Mouse (Mus musculus) bone marrow macrophage, adult 2 months (primary cell): Measurements from ENCODE around the gene Olfr283.
"Not testable (repeated sequence)": the region's sequence is repeated elsewhere in the genome, so short reads cannot be mapped to it uniquely, and the experiment has no call there.

Experiments used
- CTCF ChIP-seq: IDR thresholded peaks from 2 replicates; pipeline ENCODE4 v1.5.1; 2012; ENCODE audit warnings: low read depth, mild to moderate bottlenecking, low read length, moderate library complexity
- POLR2A ChIP-seq: IDR thresholded peaks from 2 replicates; pipeline ENCODE4 v1.6.1; 2012; ENCODE audit warnings: mild to moderate bottlenecking, low read depth, low read length, borderline replicate concordance

DNA sequence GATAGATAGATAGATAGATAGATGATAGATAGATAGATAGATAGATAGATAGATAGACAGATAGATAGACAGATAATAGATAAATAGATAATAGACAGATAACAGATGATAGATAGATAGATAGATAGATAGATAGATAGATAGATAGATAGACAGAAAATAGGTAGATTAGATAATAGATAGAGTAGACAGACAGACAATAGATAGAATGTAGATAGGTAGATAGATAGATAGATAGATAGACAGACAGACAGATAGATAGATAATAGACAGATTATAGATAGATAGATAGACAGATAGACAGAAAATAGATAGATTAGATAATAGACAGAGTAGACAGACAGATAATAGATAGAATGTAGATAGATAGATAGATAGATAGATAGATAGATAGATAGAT lies 36.1 kb upstream of the Olfr283 start:
- not testable (repeated sequence) for TF ChIP-seq CTCF, POLR2A
